Mouse (Mus musculus) neural tube, embryonic 13.5 days (tissue): ENCODE results near the gene Pltp. TPM values are rescaled to one million over a fixed set of nuclear protein-coding genes. Genes with fewer than 3 reads are reported as not detected.
"Not testable (repeated sequence)": the region's sequence is repeated elsewhere in the genome, so short reads cannot be mapped to it uniquely, and the experiment has no call there.

Experiments used
- ATAC-seq: fragments of 200-750 bp; cut with Nextera tagmentation; 2 replicates; pipeline ENCODE4 v1.8.0; 2017; ENCODE audit warnings: low read depth, mild to moderate bottlenecking, moderate TSS enrichment, moderate library complexity
- H3K27ac ChIP-seq: fragments of 300-500 bp; sonication (generic); replicated peaks from 2 replicates; pipeline ENCODE4 v1.5.1; 2015; ENCODE audit warnings: moderate library complexity, mild to moderate bottlenecking, inconsistent platforms
- H3K27me3 ChIP-seq: fragments of 300-500 bp; sonication (generic); 2 replicates; pipeline ENCODE4 v1.6.1; 2015; ENCODE audit warnings: mild to moderate bottlenecking, inconsistent platforms
- H3K36me3 ChIP-seq: fragments of 300-500 bp; sonication (generic); 2 replicates; pipeline ENCODE4 v1.6.1; 2015; ENCODE audit warnings: mild to moderate bottlenecking, inconsistent platforms
- H3K4me1 ChIP-seq: fragments of 300-500 bp; sonication (generic); replicated peaks from 2 replicates; pipeline ENCODE4 v1.6.1; 2015; ENCODE audit warnings: inconsistent platforms
- H3K4me2 ChIP-seq: fragments of 300-500 bp; sonication (generic); 2 replicates; pipeline ENCODE4 v1.6.1; 2015; ENCODE audit warnings: inconsistent platforms, mild to moderate bottlenecking, moderate library complexity
- H3K4me3 ChIP-seq: fragments of 300-500 bp; sonication (generic); 2 replicates; pipeline ENCODE4 v1.5.1; 2015; ENCODE audit warnings: mild to moderate bottlenecking, inconsistent platforms
- H3K9ac ChIP-seq: fragments of 300-500 bp; sonication (generic); 2 replicates; pipeline ENCODE4 v1.6.1; 2015; ENCODE audit warnings: moderate library complexity, mild to moderate bottlenecking, inconsistent platforms
- H3K9me3 ChIP-seq: fragments of 300-500 bp; sonication (generic); 2 replicates; pipeline ENCODE4 v1.6.1; 2016; ENCODE audit warnings: inconsistent platforms
- WGBS: fragments of 180-500 bp; shearing (Covaris S2); methylation state at CpG from one replicate; pipeline ENCODE4 v1.1.7; 2015; 5-methylcytosine and 5-hydroxymethylcytosine counted together
- polyA plus RNA-seq: library from polyadenylated mRNA; unstranded; fragments of >200 nt; fragmentation: Nextera tagmentation; extraction: Ambion mirVana; gene quantifications from 2 replicates; pipeline ENCODE4 v1.2.1, GENCODE M21; 2015

The Pltp gene
- polyA plus RNA-seq, 1 experiment from 2014 or later = 132 TPM

DNA sequence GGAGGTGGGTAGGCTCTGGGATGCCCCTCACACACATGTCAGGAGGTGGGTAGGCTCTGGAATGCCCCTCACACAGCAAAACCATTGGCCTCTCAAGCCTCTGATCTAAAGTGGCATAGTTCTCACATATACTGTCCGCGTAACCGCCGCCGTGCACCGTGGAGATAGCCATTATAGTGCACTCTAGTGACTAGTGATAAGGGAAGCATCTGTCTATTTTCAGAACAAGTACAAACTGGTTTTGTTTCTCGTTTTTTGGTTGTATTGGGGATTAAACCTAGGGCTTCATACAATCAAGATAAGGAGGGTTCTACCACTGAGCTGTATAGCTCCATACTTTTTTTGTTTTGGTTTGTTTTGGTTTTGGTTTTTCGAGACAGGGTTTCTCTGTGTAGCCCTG is 41.7 kb downstream of the Pltp start:
- Histone ChIP-seq H3K4me1 (no peaks in the 10 kb centered on the region), H3K4me2 (no peak overlapping the region), H3K27ac (no peak overlapping the region), H3K9me3 (no peaks in the 10 kb centered on the region), H3K9ac (no peak overlapping the region), H3K27me3 (no peaks in the 10 kb centered on the region), H3K4me3 (no peak overlapping the region), H3K36me3 (peaks cover 38% of the 10 kb centered on the region)
- WGBS = 90% methylated on average over 8 of the region's 8 CpGs
- no peak for ATAC-seq

DNA sequence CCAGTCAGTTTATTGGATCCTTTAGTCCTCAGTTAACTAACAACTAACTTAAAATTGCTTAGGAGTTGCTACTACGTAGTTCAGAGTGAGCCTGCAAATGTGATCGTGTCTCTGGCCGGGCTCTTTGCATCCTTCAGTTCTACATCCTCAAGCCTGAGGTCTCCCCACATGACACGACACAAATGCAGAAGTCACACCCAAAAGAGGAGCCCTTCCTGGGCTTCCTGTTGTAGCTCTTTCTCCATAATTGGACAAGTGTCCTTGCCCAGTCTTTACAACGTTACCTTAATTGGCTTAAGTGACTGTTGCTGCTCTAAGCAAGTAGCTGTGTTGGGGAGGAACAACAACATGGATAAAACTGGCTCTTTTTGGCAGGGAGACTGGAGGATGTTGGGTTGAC is 42.2 kb downstream of the Pltp start:
- Histone ChIP-seq H3K9me3 (no peaks in the 10 kb centered on the region), H3K27ac (no peak overlapping the region), H3K4me1 (no peaks in the 10 kb centered on the region), H3K4me3 (no peak overlapping the region), H3K27me3 (no peaks in the 10 kb centered on the region), H3K9ac (no peak overlapping the region), H3K36me3 (peaks cover 34% of the 10 kb centered on the region), H3K4me2 (no peak overlapping the region)
- 92% methylated on average over 5 of the region's 5 CpGs for WGBS
- ATAC-seq = no peak

- Histone ChIP-seq H3K4me2 (no peak overlapping the region), H3K27ac (no peak overlapping the region), H3K36me3 (peaks cover 37% of the 10 kb centered on the region), H3K27me3 (no peaks in the 10 kb centered on the region), H3K4me3 (no peak overlapping the region), H3K4me1 (no peaks in the 10 kb centered on the region), H3K9me3 (no peaks in the 10 kb centered on the region), H3K9ac (no peak overlapping the region)
- ATAC-seq = no peak
- WGBS = 58% methylated on average over 2 of the region's 2 CpGs
These were observed 44.0 kb downstream of the Pltp start for GRCm38 (mm10) chr2:164813557-164813956.

DNA sequence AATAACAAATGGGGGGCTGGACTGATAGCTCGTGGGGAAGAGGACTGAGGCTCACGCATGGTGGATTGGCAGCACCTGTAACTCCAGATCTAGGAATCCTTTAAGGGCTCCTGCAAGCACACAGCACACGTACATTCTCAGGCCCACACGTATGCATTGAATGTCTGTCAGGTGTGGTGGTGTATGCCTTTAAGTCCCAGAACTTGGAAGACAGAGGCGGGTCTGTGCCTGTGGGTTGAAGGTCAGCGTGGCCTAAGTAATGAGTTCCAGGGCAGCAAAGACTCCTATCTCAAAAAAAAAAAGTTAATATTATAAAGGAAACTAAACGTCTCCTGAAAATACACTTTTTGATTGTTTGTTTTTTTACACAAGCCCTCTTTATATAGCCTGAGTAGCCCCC is 50.9 kb downstream of the Pltp start:
- no peaks in the 10 kb centered on the region for H3K27me3 ChIP-seq
- H3K27ac ChIP-seq = no peak overlapping the region
- H3K9ac ChIP-seq = no peak overlapping the region
- peaks cover 40% of the 10 kb centered on the region for H3K4me1 ChIP-seq
- 88% methylated on average over 7 of the region's 7 CpGs for whole genome bisulfite sequencing
- peak overlapping the region; percentile 84 for H3K4me2 ChIP-seq
- H3K9me3 ChIP-seq = no peaks in the 10 kb centered on the region
- peaks cover 18% of the 10 kb centered on the region; the same call in 1 of the 2 replicates for H3K36me3 ChIP-seq
- no peak for ATAC-seq
- H3K4me3 ChIP-seq = peak overlapping the region; percentile 80; the same call in 1 of the 2 replicates

DNA sequence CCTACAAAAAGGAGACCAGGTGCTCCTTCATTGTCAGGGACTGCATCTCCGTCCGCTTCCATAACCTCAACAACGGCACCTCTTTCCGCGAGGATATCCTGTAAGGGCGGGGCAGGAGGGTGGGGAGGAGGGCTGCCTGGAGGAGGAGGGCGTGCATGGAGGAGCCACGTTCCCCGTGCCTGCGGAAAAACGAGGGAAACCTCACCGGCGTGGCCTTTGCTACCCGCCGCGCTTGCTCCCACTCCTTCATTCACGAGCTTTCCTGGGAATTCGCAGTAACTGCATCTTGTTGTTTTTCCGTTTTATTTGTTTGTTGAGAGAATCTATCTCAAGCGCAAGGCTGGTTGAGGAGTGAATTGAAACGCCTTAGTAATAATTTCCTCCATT is 52.2 kb downstream of the Pltp start:
- Histone ChIP-seq H3K4me3 (peak overlapping the region; percentile 80), H3K36me3 (peaks cover 31% of the 10 kb centered on the region), H3K4me2 (peak overlapping the region; percentile 84), H3K27me3 (no peaks in the 10 kb centered on the region), H3K4me1 (peaks cover 40% of the 10 kb centered on the region), H3K9me3 (no peaks in the 10 kb centered on the region), H3K9ac (peak overlapping the region; percentile 83), H3K27ac (peak overlapping the region; percentile 92)
- 3% methylated on average over 21 of the region's 21 CpGs for WGBS
- peak; percentile 67 for ATAC-seq

DNA sequence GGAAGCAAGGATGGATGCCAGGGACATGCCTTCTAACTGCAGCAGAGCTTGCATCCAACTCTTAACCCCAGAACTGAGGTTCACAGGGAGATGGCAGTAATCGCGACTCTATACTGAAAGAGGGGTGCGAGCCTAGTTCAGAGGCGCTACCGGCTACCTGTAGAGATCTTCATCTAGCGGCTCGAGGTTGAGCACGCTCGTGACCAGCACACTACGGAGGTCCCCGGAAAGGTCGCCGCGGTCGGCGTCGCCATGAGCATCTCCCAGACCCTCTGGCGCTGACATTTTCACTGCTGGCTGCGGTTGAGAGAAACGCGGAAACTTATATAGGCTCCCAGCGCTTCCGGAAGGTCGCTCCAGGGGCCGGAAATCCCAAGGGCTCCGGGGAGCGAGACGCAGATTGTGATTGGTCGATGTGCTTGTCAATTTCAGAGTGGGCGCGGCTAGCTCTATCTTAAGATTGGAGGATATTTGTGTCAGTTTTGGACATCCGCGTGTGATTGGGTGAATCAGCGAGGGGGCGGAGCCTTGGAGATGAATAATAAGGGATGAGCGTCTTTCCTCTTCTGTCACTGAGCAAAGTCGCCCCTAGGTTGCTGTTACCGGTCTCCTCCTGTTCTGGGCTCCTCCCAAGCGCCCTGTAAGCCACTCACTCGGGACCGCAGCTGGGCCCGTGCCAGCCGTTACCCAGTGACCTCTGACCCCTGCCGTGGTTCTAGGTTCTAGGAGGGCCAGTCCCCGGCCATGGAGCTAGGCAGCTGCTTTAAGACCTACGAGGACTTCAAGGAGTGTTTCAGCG is 52.8 kb downstream of the Pltp start, which contains the start of the genes Acot8 and Zswim3:
Acot8 (minus strand) TSS at position 350 of the 799 bp plus-strand sequence.
Zswim3 (plus strand) TSS at position 566 of the 799 bp plus-strand sequence.
- Histone ChIP-seq H3K4me3 (peak within 1 kb of the TSS; percentile 80), H3K36me3 (peaks cover 34% of the 10 kb centered on the region), H3K9me3 (no peaks in the 10 kb centered on the region), H3K27me3 (no peaks in the 10 kb centered on the region), H3K4me2 (peak within 1 kb of the TSS; percentile 84), H3K4me1 (peaks cover 40% of the 10 kb centered on the region), H3K9ac (peak within 1 kb of the TSS; percentile 83), H3K27ac (peak within 1 kb of the TSS; percentile 92)
- peak; percentile 97 for ATAC-seq
- under 1% methylated on average over 46 of the region's 47 CpGs for WGBS

DNA sequence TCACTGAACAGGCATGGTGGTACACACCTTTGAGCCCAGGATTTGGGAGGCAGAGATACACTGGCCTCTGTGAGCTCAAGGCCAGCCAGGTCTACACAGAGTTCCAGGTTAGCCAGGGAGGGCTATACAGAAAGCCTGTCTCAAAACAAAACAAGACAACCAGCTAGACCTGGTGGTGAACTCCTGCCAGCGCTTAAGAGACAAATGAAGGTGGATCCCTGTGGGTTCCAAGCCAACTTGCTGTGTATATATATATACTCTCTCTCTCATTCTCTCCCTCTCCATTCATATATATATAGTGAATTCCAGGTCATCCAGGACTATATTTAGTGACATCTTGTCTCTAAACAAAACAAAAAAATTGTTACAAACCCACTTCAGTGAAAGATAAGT is 53.6 kb downstream of the Pltp start:
- Histone ChIP-seq H3K9ac (peak overlapping the region; percentile 83), H3K4me1 (peaks cover 40% of the 10 kb centered on the region), H3K4me2 (peak overlapping the region; percentile 71), H3K4me3 (peak overlapping the region; percentile 80), H3K27ac (no peak overlapping the region), H3K9me3 (no peaks in the 10 kb centered on the region), H3K36me3 (peaks cover 34% of the 10 kb centered on the region), H3K27me3 (no peaks in the 10 kb centered on the region)
- WGBS = 65% methylated on average over 1 of the region's 1 CpGs
- no peak for ATAC-seq

DNA sequence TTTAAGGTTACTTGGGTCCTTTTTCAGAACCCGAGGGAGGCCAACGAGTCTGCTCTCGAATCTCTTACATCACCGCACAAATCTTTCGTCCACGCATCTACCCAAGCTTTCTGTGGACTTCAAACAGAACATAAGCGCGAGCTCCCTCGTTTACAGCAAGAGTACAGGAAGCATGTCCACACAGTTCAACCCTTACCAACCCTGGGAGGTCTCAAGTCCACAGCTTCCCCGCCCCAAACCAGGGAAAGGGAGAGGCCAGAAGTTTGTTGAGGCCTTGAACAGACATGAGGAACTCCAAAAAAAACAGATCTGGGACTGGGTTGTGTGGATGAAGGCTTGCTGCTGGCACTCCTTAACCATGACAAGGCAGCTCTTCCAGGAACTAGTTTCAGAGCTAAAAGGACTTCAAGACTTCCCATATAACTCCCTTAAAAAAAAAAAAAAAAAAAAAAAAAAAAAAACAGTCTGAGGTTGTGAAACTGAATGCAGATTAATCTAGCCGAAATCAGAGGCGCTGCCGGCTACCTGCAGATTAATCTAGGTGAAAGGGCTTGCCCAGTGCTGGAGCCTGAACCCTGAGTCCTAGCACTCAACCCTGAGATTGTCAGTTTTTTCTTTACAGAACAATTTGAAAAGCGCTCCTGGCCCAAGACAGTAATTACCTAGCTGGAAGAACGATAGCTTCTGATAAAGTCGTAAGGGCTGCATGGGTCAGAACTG is 54.1 kb downstream of the Pltp start:
- no peak overlapping the region for H3K27ac ChIP-seq
- peak overlapping the region; percentile 80 for H3K4me3 ChIP-seq
- no peaks in the 10 kb centered on the region for H3K9me3 ChIP-seq
- H3K36me3 ChIP-seq = peaks cover 35% of the 10 kb centered on the region
- WGBS = 92% methylated on average over 16 of the region's 16 CpGs
- no peaks in the 10 kb centered on the region for H3K27me3 ChIP-seq
- H3K9ac ChIP-seq = peak overlapping the region; percentile 83
- no peak for ATAC-seq
- H3K4me1 ChIP-seq = peaks cover 40% of the 10 kb centered on the region
- peak overlapping the region; percentile 71 for H3K4me2 ChIP-seq

- no peak for ATAC-seq
- H3K9ac ChIP-seq = no peak overlapping the region
- peaks cover 62% of the 10 kb centered on the region for H3K36me3 ChIP-seq
- no peak overlapping the region for H3K4me2 ChIP-seq
- 92% methylated on average over 13 of the region's 13 CpGs for WGBS
- no peaks in the 10 kb centered on the region for H3K27me3 ChIP-seq
- H3K9me3 ChIP-seq = no peaks in the 10 kb centered on the region
- peaks cover 21% of the 10 kb centered on the region for H3K4me1 ChIP-seq
- no peak overlapping the region for H3K4me3 ChIP-seq
- H3K27ac ChIP-seq = no peak overlapping the region
These were observed 57.1 kb downstream of the Pltp start for GRCm38 (mm10) chr2:164800252-164801004.

DNA sequence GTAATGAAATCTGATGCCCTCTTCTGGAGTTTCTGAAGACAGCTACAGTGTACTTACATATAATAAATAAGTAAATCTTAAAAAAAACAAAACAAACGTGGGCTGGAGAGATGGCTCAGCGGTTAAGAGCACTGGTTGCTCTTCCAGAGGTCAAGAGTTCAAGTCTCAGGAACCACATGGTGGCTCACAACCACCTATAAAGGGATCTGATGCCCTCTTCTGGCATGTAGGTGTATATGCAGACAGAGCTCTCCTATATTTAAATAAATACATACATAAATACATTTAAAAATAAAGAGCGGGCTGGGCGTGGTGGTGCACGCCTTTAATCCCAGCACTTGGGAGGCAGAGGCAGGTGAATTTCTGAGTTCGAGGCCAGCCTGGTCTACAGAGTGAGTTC is 59.0 kb downstream of the Pltp start:
- not testable (repeated sequence) for H3K9me3 ChIP-seq, H3K27me3 ChIP-seq, H3K9ac ChIP-seq, H3K4me3 ChIP-seq, H3K27ac ChIP-seq, H3K4me2 ChIP-seq, ATAC-seq
- H3K36me3 ChIP-seq = peaks cover 77% of the 10 kb centered on the region
- H3K4me1 ChIP-seq = peaks cover 11% of the 10 kb centered on the region
- 85% methylated on average over 6 of the region's 6 CpGs for WGBS

DNA sequence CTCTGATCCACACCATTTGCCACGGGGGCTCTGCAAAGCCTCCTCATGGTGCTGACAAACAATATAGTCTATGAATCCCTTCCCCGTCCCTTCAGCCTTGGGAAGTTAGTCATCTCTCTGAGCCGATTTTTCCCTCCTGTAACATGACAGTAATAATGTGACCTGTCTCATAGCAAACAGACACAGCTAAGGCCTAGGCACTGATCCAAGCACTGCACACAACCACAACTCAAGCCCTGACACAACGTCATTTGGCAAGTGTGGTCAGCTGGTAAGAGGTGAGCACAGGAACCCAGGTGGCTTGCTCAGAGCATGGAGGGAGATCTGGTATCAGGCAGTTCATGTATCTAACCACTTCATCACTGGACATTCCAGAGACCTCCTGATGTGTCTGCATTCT is 61.6 kb downstream of the Pltp start:
- H3K27me3 ChIP-seq = no peaks in the 10 kb centered on the region
- H3K9ac ChIP-seq = no peak overlapping the region
- no peak overlapping the region for H3K4me3 ChIP-seq
- no peak overlapping the region for H3K27ac ChIP-seq
- ATAC-seq = no peak
- WGBS = 84% methylated on average over 4 of the region's 4 CpGs
- no peaks in the 10 kb centered on the region for H3K4me1 ChIP-seq
- H3K4me2 ChIP-seq = no peak overlapping the region
- H3K9me3 ChIP-seq = no peaks in the 10 kb centered on the region
- peaks cover 91% of the 10 kb centered on the region for H3K36me3 ChIP-seq

DNA sequence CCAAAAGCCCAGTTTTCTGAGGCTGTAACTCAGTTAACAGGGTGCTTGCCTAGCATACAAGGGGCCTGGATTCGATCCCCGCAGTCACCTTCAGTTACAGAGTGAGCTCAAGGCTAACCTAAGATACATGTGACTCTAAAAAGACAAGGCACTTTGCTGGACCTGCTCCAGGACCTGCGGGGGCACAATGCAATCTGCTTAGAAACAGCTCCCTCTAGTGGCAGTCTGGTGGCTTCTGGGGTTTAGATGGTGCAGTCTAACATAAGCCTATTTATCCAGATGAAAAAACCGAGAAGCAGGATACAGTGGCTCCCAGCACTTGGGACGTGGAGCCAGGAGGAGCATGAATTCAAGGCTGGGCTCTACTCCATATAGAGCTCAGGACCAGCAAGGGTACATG is 63.2 kb downstream of the Pltp start:
- ATAC-seq = 0 out of 2 replicates have a peak, but pooled peaks have one; percentile 26
- Histone ChIP-seq H3K9ac (no peak overlapping the region), H3K4me3 (no peak overlapping the region), H3K27ac (no peak overlapping the region), H3K36me3 (peaks cover 90% of the 10 kb centered on the region), H3K9me3 (no peaks in the 10 kb centered on the region), H3K4me1 (no peaks in the 10 kb centered on the region), H3K27me3 (no peaks in the 10 kb centered on the region), H3K4me2 (no peak overlapping the region)
- WGBS = 39% methylated on average over 5 of the region's 5 CpGs
